Comparison of ENCODE assay signal across 20 mouse cellular contexts in genomic region chr10:19638851-19639250, GRCm38 (mm10). TPM values are rescaled to one million over a fixed set of nuclear protein-coding genes. Genes with fewer than 3 reads are reported as not detected.
"Had no signal": no experiment of that assay in that cellular context is flagged by ENCODE, and none has a peak within 500 bp of the region (broad histone marks: within the 10 kb centered on the region; RNA-seq: fewer than 3 reads in every experiment).

No protein-coding gene starts in this region.

- H3K4me3 ChIP-seq: neural tube, embryonic 13.5 days; neural tube, embryonic 15.5 days; stomach, embryonic 15.5 days had no signal

- H3K4me2 ChIP-seq: neural tube, embryonic 13.5 days; neural tube, embryonic 15.5 days; stomach, embryonic 15.5 days had no signal

- DNase-seq: retina, postnatal 1 day; right cerebral cortex, adult 18-20 months; right cerebral cortex, postnatal 14 days; right cerebral cortex, postnatal 25 days; right cerebral cortex, postnatal 4 days; spleen, adult 18-20 months; thymus, adult 18-20 months; thymus, adult 2 months; thymus, postnatal 14 days; thymus, postnatal 25 days; thymus, postnatal 36 days; thymus, postnatal 4 days had no signal

- H3K36me3 ChIP-seq: neural tube, embryonic 13.5 days; neural tube, embryonic 15.5 days; stomach, embryonic 15.5 days had no signal

- H3K4me1 ChIP-seq: neural tube, embryonic 13.5 days; neural tube, embryonic 15.5 days; stomach, embryonic 15.5 days had no signal

- H3K27ac ChIP-seq: neural tube, embryonic 13.5 days; neural tube, embryonic 15.5 days; stomach, embryonic 15.5 days had no signal

- H3K27me3 ChIP-seq: neural tube, embryonic 13.5 days; neural tube, embryonic 15.5 days; stomach, embryonic 15.5 days had no signal

- H3K9me3 ChIP-seq: neural tube, embryonic 13.5 days; neural tube, embryonic 15.5 days; stomach, embryonic 15.5 days had no signal

- H3K9ac ChIP-seq: neural tube, embryonic 13.5 days; neural tube, embryonic 15.5 days; stomach, embryonic 15.5 days had no signal

RNA-seq across cellular contexts. Expression of gene Il22ra2, which starts 17.1 kb away (rescaled TPM):
- polyA plus RNA-seq: neural tube, embryonic 13.5 days; neural tube, embryonic 14.5 days; neural tube, embryonic 15.5 days; stomach, embryonic 14.5 days; stomach, embryonic 16.5 days; testis, adult 2 months; thymus, adult 2 months; urinary bladder, adult 2 months had no signal
